Mouse (Mus musculus): ENCODE data around the gene Cmtm3.
A peak's percentile ranks its signal among the peaks of the same experiment; 100 is the strongest.

The Cmtm3 gene

DNA sequence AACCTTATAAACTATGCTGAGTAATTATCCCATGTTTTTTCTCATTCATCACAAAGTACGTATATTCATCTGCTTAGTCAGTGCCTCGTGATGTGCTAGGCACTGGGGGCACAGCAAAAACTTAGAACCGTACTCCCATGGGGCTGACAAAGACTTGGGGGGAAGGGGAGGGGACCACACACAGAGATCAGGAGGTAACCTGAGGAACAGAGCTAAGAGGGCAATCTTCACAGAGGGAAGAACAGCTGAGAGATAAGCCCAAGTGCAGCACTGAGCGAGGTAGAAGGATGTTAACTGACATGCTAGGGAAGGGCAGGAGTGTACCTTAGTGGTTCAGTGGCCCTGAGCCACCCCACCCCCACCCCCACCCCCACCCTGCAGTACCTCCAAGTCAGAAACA is 47.5 kb downstream of the Cmtm3 start:
- DNase-seq = no peak

- no peak for DNase-seq
These were observed 48.3 kb downstream of the Cmtm3 start for GRCm38 (mm10) chr8:104387501-104387900.

DNA sequence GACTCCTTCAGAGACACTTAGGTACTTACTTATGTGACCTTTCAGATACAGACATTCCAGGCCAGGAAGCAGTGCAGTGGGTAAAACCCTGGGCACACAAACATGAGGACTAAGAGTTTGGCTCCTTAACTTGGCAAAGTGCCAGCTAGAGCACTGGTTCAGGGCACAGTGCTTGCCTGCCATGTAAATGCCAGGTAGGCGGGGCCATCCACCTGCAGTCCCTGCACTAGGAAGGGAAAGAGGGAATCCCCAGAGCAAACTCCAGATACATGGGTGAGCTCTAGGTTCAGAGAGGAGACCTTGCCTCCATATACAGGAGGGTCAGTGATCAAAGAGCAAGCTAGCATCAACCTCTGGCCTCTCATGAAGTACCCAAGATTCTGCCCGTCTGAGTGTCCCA is 48.8 kb downstream of the Cmtm3 start:
- peak; percentile 40 for DNase-seq

- DNase-seq = no peak
These were observed 51.0 kb downstream of the Cmtm3 start for GRCm38 (mm10) chr8:104390245-104390644.

- DNase-seq = no peak
These were observed 53.9 kb downstream of the Cmtm3 start for GRCm38 (mm10) chr8:104393139-104393538.

- DNase-seq = peak; percentile 35
These were observed 54.6 kb downstream of the Cmtm3 start for GRCm38 (mm10) chr8:104393767-104394166.

DNA sequence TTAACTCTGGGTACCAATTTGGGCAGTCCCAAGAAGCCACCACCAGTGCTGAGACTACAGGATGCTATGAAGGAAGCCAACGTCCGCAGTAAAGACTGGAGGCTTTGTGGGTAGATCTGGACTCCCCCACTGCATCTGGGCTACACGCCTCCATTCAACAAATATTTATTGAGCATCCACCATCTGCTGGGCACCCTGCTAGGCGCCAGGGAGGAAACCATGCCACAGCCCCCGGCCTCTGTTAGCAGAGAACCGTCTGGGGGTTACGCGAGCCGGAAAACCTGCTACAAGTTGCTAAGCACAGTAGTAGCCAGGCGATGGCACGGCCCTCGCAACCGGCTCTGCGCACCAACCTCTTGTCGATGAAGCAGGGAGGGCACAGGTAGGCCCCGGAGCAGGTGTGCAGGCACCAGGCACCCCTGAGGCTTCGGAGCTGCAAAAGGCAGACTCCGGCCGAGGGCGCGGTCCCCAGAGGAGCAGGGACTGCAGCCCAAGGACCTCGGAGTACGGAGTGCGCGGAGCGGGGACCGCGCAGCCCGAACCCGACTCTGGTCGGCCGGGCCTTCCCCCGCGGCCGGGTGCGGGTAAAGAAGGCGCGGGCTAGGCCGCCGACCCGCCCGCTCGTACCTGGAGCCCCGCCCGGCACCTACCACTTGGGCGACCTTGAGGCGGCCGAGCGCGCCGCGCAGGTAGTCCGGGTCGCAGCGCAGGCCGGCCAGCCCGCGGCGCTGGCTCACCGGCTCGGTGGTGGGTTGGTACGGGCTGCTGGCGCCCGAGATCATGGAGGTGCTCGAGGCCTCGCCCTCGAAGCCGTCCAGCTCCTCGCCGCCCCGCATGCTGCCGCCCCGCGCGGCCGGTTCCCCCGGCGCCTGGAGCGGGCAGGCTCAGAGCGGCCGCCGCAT is 55.8 kb downstream of the Cmtm3 start:
- DNase-seq = peak; percentile 46

DNA sequence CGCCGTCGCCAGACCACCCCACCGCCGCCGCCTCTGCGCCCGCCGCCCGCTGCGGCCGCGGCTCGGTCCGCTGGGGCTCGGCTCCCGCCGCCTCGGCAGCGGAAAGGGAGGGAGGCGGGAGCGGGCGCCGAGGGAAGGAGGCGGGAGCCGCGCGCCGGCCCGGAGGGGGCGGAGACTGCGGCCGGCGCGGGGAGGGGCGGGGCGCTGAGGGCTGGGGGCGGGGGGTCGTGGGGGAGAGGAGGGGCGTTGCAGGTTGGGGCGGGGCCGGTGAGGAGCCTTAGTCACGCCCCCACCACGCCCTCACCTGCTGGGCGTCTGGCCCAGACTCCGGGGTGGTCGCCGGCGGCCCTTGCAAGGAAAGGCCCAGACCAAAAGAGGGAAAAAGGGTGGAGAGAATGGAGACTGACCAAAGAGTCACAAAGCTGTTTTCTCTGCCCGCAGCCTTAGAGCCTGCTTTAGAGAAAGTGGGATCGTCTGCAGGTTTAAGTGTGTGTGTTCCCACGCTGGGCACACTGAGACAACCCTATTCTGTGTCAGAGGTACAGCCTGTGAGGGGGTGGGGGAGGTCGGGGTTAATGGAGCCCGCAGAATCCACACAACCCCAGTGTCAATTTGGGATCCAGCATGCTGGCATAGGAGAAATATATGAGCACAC is 56.6 kb downstream of the Cmtm3 start, which contains the start of gene Cmtm4:
TSS of gene Cmtm4 (minus strand) at position 105 of the 655 bp plus-strand sequence.
- peak; percentile 63 for DNase-seq
